Mouse (Mus musculus) CH12F3 (cell line): ENCODE measurements around the gene Snn.

Source experiments
- in situ Hi-C: fragments of 300-500 bp; cut with MboI; formaldehyde crosslinking; loops from 2 replicates; pipeline ENCODE4 v1.14.3; 2020; ENCODE audit warnings: low sequenced_read_pairs

Gene Snn

DNA sequence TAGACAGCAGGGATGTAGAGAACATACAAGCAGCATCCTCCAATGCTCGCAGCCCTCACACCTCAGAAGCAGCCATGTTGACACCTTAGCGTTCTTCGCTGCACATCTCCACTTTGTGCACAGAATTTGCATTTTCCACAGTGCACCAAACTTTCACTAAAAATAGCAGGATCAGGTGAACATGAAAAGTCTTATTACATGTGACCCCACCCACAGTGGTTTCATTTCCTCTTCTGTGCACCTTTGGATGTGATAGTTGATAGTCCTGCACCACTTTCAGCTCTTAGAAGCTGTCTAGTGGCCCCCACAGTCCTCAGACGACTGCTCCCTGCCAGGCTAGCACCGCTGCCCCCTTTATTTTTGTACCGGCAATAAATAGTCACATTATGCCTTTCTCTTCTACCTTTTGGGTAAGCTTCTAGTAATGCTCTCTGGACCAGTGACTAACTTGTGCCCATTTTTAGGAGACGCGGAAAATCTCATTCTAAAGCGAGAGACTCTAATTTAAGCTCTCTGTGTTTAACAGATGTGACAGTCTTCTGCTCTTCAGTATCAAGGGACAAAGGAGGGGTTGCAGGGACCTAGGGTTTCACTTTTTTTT lies 17.0 kb downstream of the Snn start:
- in situ Hi-C loops = no loop called here

- in situ Hi-C loops = no loop called here
Measured at GRCm38 (mm10) chr16:11078216-11078869, 17.6 kb downstream of the Snn start.

DNA sequence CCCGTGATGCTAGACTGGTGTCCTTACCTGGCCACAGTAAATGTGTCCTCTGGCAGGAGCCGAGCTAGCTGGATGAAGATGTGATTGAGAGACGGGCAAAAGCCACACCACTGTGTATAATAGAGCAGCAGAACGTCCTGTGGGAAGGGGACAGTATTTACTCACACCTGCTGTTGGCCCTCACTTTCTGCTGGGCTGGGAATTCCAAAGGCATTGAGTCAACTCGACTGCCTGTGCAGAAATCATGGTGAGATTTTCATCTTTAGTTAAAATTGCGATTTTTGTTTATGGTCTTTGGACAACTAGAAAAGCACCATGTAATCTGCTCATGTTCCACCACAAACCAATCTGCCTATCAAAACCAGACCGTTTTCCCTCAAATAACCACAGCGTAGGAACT lies 23.4 kb downstream of the Snn start:
- in situ Hi-C loops = no loop called here

DNA sequence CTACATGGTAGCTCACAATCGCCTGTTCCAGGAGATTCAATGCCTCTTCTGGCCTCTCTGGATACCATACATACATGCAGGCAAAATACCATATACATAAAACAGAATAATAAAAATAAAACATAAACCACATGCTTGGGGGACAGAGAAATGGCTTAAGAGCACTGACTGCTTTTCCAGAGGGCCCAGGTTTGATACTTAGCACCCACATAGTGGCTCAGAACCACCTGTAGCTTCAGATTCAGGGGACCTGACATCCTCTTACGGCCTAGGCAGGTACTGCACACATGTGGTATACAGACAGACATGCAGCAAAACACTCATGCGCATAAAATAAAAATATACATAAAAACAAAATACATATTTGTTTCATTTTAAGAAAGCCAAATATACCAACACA lies 25.6 kb downstream of the Snn start:
- in situ Hi-C loops = no loop called here

GRCm38 (mm10) chr16:11086856-11087588 lies 26.3 kb downstream of the Snn start:
- in situ Hi-C loops = no loop called here

- in situ Hi-C loops = no loop called here
Measured at GRCm38 (mm10) chr16:11090836-11091570, 30.3 kb downstream of the Snn start.

DNA sequence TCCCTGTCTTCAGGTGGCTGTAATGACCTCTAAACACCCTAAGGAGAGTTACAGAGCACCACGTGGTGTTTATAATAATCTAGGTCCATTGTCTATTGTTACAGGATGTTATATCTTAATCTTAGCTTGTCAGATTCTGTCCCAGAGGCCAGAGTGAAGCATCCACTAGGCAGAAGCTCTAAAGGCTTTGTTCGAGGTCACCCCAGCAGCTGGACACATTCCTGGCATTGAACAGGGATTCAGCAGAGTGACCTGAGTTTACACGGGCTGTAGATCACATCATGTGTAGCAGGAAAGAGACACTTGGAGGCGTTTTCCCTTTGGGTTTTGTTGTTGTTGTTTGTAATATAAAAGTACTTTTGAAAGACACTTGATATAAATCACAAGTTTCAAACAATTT lies 31.3 kb downstream of the Snn start:
- in situ Hi-C loops = no loop called here

GRCm38 (mm10) chr16:11092523-11092922 lies 31.8 kb downstream of the Snn start:
- in situ Hi-C loops = no loop called here

DNA sequence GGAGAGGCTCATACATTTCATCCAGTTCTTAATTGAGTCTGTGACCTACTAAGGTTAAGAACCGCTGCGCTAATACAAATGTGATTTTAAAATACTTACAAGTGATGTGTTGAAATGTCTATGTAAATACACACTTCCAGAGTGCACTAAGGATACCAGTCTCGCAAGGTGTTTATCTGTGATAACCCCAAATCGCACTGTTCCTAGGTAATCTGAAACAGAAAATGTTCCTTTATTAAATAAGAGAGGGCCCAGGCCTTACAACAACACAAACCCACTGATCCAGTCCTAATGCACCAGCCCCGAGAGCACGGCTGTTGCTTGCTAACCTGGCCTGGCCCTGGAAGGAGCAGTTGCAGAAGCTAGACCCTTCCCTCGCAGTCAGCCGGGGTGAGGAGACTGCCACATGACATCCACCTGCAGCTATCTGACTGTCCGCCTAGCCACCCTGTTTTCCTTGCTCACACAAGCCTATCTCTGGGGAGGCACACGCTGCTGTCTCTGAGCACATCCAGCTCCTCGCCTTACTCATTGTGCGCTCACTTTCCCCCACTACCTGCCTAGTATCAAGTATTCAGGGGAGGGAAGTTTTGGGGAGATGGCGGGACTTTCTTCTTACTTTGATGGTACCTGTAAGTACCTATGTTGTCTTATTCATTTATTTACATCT lies 33.1 kb downstream of the Snn start:
- in situ Hi-C loops = no loop called here

DNA sequence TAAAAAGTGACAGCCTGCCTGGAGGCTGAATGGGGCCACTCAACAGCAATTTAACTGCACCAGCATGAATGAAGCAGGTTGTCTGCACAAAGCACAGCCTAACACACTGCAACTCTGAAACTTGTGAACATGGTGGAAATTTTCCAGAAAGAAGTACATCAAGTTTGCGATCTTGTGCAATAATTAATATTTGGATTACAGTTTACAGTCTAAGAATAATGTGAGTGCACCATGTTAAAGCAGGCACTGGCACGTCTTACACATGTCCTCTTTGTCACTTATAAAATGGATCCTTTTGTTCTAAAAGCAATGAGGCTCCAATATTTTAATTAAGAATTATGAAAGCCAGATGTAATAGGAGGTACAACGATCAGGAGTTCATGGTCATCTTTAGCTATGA lies 36.6 kb downstream of the Snn start:
- in situ Hi-C loops = no loop called here

GRCm38 (mm10) chr16:11104905-11105304 lies 44.2 kb downstream of the Snn start:
- in situ Hi-C loops = no loop called here

DNA sequence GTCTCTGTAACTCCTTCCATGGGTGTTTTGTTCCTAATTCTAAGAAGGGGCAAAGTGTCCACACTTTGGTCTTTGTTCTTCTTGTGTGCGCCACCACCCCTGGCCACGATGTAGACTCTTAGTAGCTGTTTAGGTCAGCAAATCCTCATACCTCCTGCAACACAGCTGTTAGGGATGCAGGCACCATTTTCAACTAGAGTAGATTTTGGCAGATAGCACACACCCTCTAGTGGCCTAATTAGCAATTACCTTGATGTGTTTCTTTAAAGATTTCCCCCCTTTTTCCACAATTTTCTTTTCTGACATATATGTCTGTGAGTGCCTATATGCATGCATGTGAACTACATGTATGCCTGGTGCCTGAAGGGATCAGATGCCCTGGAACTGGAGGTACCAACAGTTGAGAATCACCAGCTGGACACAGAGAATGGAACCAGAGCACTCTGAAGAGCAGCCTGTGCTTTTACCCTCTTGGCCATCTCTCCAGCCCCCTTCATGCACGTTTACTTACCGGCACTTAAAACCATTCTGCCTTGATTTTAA lies 48.5 kb downstream of the Snn start:
- in situ Hi-C loops = no loop called here

- in situ Hi-C loops = no loop called here
Measured at GRCm38 (mm10) chr16:11122625-11123024, 61.9 kb downstream of the Snn start.

DNA sequence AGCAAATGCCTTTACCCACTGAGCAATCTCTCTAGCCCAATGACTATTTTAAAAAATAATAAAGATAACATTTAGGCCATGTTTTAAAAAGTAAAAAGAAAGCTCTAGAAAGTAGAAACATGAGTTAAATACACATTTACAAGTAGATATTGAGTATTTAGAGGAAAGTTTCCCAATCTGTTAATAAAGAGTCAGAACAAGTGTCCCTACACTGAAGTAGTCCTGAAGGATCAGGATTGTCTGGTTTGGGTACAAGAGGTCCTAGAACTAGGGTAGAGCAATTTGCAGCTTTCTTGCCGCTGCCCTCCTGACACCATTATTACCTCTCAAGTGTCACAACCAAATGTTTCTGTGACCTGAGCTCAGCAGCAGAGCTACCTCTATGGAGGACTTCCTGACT lies 63.4 kb downstream of the Snn start:
- in situ Hi-C loops = no loop called here
